Mouse (Mus musculus): Measurements from ENCODE around the gene Atg10.

- TF ChIP-seq EP300 (IDR thresholded peaks at IDR 0.05; ENCODE audit: low read depth) = no peak
- TF ChIP-seq CTCF (IDR thresholded peaks at IDR 0.05; ENCODE audit: low read depth) = no peak
Measured at GRCm38 (mm10) chr13:91179174-91179899, 44.4 kb downstream of the Atg10 start.
